Mouse (Mus musculus): Measurements from ENCODE around the gene Slfnl1. TPM values are rescaled to one million over a fixed set of nuclear protein-coding genes. Genes with fewer than 3 reads are reported as not detected.

Gene Slfnl1
- polyA plus RNA-seq, 1 experiment from 2014 or later, result not detected

GRCm38 (mm10) chr4:120521761-120522160, 10.3 kb upstream of the Slfnl1 start:
- H3K36me3 ChIP-seq (ENCODE audit: control insufficient read depth, insufficient read depth, low read length), result peaks cover 99% of the 10 kb centered on the region
- WGBS, result 82% methylated on average over 5 of the region's 5 CpGs
- ATAC-seq (ENCODE audit: insufficient number of reproducible peaks, insufficient read depth, low FRiP score, low read depth), result no peak
- H3K4me3 ChIP-seq (ENCODE audit: control insufficient read depth in 1 of 2, insufficient read depth in 1 of 2, low read depth in 1 of 2, low read length in 2 of 2), result no peak overlapping the region
- H3K27me3 ChIP-seq (ENCODE audit: control insufficient read depth, insufficient read depth, low read length), result no peaks in the 10 kb centered on the region
- no peak overlapping the region for H3K27ac ChIP-seq (replicated peaks in 1 of 2; ENCODE audit: control insufficient read depth in 1 of 2, insufficient read depth in 1 of 2, low read depth in 2 of 2, low read length in 2 of 2)
- H3K4me2 ChIP-seq (ENCODE audit: low read length), result no peak overlapping the region
- H3K9ac ChIP-seq (ENCODE audit: low read length), result no peak overlapping the region
- H3K9me3 ChIP-seq (ENCODE audit: control insufficient read depth, low read length), result no peaks in the 10 kb centered on the region
- no peaks in the 10 kb centered on the region for H3K4me1 ChIP-seq (ENCODE audit: control insufficient read depth in 2 of 2, insufficient read depth in 2 of 2, low read length in 2 of 2)

GRCm38 (mm10) chr4:120522351-120522750, 9.7 kb upstream of the Slfnl1 start:
- Histone ChIP-seq H3K27me3 (ENCODE audit: control insufficient read depth, insufficient read depth, low read length) (no peaks in the 10 kb centered on the region), H3K9ac (ENCODE audit: low read length) (no peak overlapping the region), H3K27ac (replicated peaks in 1 of 2; ENCODE audit: control insufficient read depth in 1 of 2, insufficient read depth in 1 of 2, low read depth in 2 of 2, low read length in 2 of 2) (no peak overlapping the region), H3K9me3 (ENCODE audit: control insufficient read depth, low read length) (no peaks in the 10 kb centered on the region), H3K36me3 (ENCODE audit: control insufficient read depth, insufficient read depth, low read length) (peaks cover 97% of the 10 kb centered on the region), H3K4me3 (ENCODE audit: control insufficient read depth in 1 of 2, insufficient read depth in 1 of 2, low read depth in 1 of 2, low read length in 2 of 2) (no peak overlapping the region), H3K4me2 (ENCODE audit: low read length) (no peak overlapping the region), H3K4me1 (ENCODE audit: control insufficient read depth in 2 of 2, insufficient read depth in 2 of 2, low read length in 2 of 2) (no peaks in the 10 kb centered on the region)
- 74% methylated on average over 4 of the region's 4 CpGs for WGBS
- ATAC-seq (ENCODE audit: insufficient number of reproducible peaks, insufficient read depth, low FRiP score, low read depth), result no peak

- H3K9me3 ChIP-seq (ENCODE audit: control insufficient read depth, low read length), result no peaks in the 10 kb centered on the region
- 86% methylated on average over 3 of the region's 3 CpGs for WGBS
- no peak overlapping the region for H3K27ac ChIP-seq (replicated peaks in 1 of 2; ENCODE audit: control insufficient read depth in 1 of 2, insufficient read depth in 1 of 2, low read depth in 2 of 2, low read length in 2 of 2)
- H3K4me2 ChIP-seq (ENCODE audit: low read length), result no peak overlapping the region
- no peak for ATAC-seq (ENCODE audit: insufficient number of reproducible peaks, insufficient read depth, low FRiP score, low read depth)
- no peak overlapping the region for H3K9ac ChIP-seq (ENCODE audit: low read length)
- no peak overlapping the region for H3K4me3 ChIP-seq (ENCODE audit: control insufficient read depth in 1 of 2, insufficient read depth in 1 of 2, low read depth in 1 of 2, low read length in 2 of 2)
- no peaks in the 10 kb centered on the region for H3K27me3 ChIP-seq (ENCODE audit: control insufficient read depth, insufficient read depth, low read length)
- peaks cover 97% of the 10 kb centered on the region for H3K36me3 ChIP-seq (ENCODE audit: control insufficient read depth, insufficient read depth, low read length)
- H3K4me1 ChIP-seq (ENCODE audit: control insufficient read depth in 2 of 2, insufficient read depth in 2 of 2, low read length in 2 of 2), result no peaks in the 10 kb centered on the region
Observed at GRCm38 (mm10) chr4:120523092-120523491, 8.9 kb upstream of the Slfnl1 start.

- H3K9me3 ChIP-seq (ENCODE audit: control insufficient read depth, low read length), result no peaks in the 10 kb centered on the region
- H3K27ac ChIP-seq (replicated peaks in 1 of 2; ENCODE audit: control insufficient read depth in 1 of 2, insufficient read depth in 1 of 2, low read depth in 2 of 2, low read length in 2 of 2), result no peak overlapping the region
- H3K4me2 ChIP-seq (ENCODE audit: low read length), result no peak overlapping the region
- H3K36me3 ChIP-seq (ENCODE audit: control insufficient read depth, insufficient read depth, low read length), result peaks cover 93% of the 10 kb centered on the region
- H3K27me3 ChIP-seq (ENCODE audit: control insufficient read depth, insufficient read depth, low read length), result no peaks in the 10 kb centered on the region
- H3K9ac ChIP-seq (ENCODE audit: low read length), result no peak overlapping the region
- WGBS, result 89% methylated on average over 9 of the region's 9 CpGs
- ATAC-seq (ENCODE audit: insufficient number of reproducible peaks, insufficient read depth, low FRiP score, low read depth), result no peak
- H3K4me3 ChIP-seq (ENCODE audit: control insufficient read depth in 1 of 2, insufficient read depth in 1 of 2, low read depth in 1 of 2, low read length in 2 of 2), result no peak overlapping the region
- no peaks in the 10 kb centered on the region for H3K4me1 ChIP-seq (ENCODE audit: control insufficient read depth in 2 of 2, insufficient read depth in 2 of 2, low read length in 2 of 2)
Observed at GRCm38 (mm10) chr4:120528171-120528570, 3.9 kb upstream of the Slfnl1 start.

- WGBS, result 93% methylated on average over 10 of the region's 10 CpGs
- H3K36me3 ChIP-seq (ENCODE audit: control insufficient read depth, insufficient read depth, low read length), result peaks cover 62% of the 10 kb centered on the region
Observed at GRCm38 (mm10) chr4:120538664-120539063, 6.6 kb downstream of the Slfnl1 start.

GRCm38 (mm10) chr4:120544896-120545295, 12.9 kb downstream of the Slfnl1 start:
- 91% methylated on average over 1 of the region's 1 CpGs for WGBS
- ATAC-seq (ENCODE audit: insufficient number of reproducible peaks, insufficient read depth, low FRiP score, low read depth), result no peak
- H3K9me3 ChIP-seq (ENCODE audit: control insufficient read depth, low read length), result no peaks in the 10 kb centered on the region

More at GRCm38 (mm10) chr4:120538664-120539063, 6.6 kb downstream of the Slfnl1 start:
- no peak; the same call in 1 of the 2 replicates for ATAC-seq (ENCODE audit: insufficient number of reproducible peaks, insufficient read depth, low FRiP score, low read depth)
- Histone ChIP-seq H3K4me3 (ENCODE audit: control insufficient read depth in 1 of 2, insufficient read depth in 1 of 2, low read depth in 1 of 2, low read length in 2 of 2) (no peak overlapping the region), H3K4me1 (ENCODE audit: control insufficient read depth in 2 of 2, insufficient read depth in 2 of 2, low read length in 2 of 2) (no peaks in the 10 kb centered on the region), H3K9me3 (ENCODE audit: control insufficient read depth, low read length) (no peaks in the 10 kb centered on the region), H3K9ac (ENCODE audit: low read length) (no peak overlapping the region), H3K27me3 (ENCODE audit: control insufficient read depth, insufficient read depth, low read length) (no peaks in the 10 kb centered on the region), H3K27ac (replicated peaks in 1 of 2; ENCODE audit: control insufficient read depth in 1 of 2, insufficient read depth in 1 of 2, low read depth in 2 of 2, low read length in 2 of 2) (no peak overlapping the region), H3K4me2 (ENCODE audit: low read length) (no peak overlapping the region)

GRCm38 (mm10) chr4:120556592-120556991, 24.6 kb downstream of the Slfnl1 start:
- WGBS, result 85% methylated on average over 6 of the region's 6 CpGs
- no peak overlapping the region for H3K27ac ChIP-seq (replicated peaks in 1 of 2; ENCODE audit: control insufficient read depth in 1 of 2, insufficient read depth in 1 of 2, low read depth in 2 of 2, low read length in 2 of 2)
- H3K9ac ChIP-seq (ENCODE audit: low read length), result no peak overlapping the region
- no peaks in the 10 kb centered on the region for H3K9me3 ChIP-seq (ENCODE audit: control insufficient read depth, low read length)
- H3K4me1 ChIP-seq (ENCODE audit: control insufficient read depth in 2 of 2, insufficient read depth in 2 of 2, low read length in 2 of 2), result no peaks in the 10 kb centered on the region
- H3K36me3 ChIP-seq (ENCODE audit: control insufficient read depth, insufficient read depth, low read length), result peaks cover 99% of the 10 kb centered on the region
- ATAC-seq (ENCODE audit: insufficient number of reproducible peaks, insufficient read depth, low FRiP score, low read depth), result no peak
- H3K4me2 ChIP-seq (ENCODE audit: low read length), result no peak overlapping the region
- no peaks in the 10 kb centered on the region for H3K27me3 ChIP-seq (ENCODE audit: control insufficient read depth, insufficient read depth, low read length)
- no peak overlapping the region for H3K4me3 ChIP-seq (ENCODE audit: control insufficient read depth in 1 of 2, insufficient read depth in 1 of 2, low read depth in 1 of 2, low read length in 2 of 2)

More at GRCm38 (mm10) chr4:120544896-120545295, 12.9 kb downstream of the Slfnl1 start:
- H3K36me3 ChIP-seq (ENCODE audit: control insufficient read depth, insufficient read depth, low read length), result peaks cover 100% of the 10 kb centered on the region
- no peak overlapping the region for H3K4me3 ChIP-seq (ENCODE audit: control insufficient read depth in 1 of 2, insufficient read depth in 1 of 2, low read depth in 1 of 2, low read length in 2 of 2)
- H3K9ac ChIP-seq (ENCODE audit: low read length), result no peak overlapping the region
- no peak overlapping the region for H3K4me2 ChIP-seq (ENCODE audit: low read length)
- no peaks in the 10 kb centered on the region for H3K27me3 ChIP-seq (ENCODE audit: control insufficient read depth, insufficient read depth, low read length)
- no peak overlapping the region for H3K27ac ChIP-seq (replicated peaks in 1 of 2; ENCODE audit: control insufficient read depth in 1 of 2, insufficient read depth in 1 of 2, low read depth in 2 of 2, low read length in 2 of 2)
- H3K4me1 ChIP-seq (ENCODE audit: control insufficient read depth in 2 of 2, insufficient read depth in 2 of 2, low read length in 2 of 2), result no peaks in the 10 kb centered on the region

- no peak overlapping the region for H3K4me3 ChIP-seq (ENCODE audit: control insufficient read depth in 1 of 2, insufficient read depth in 1 of 2, low read depth in 1 of 2, low read length in 2 of 2)
- H3K36me3 ChIP-seq (ENCODE audit: control insufficient read depth, insufficient read depth, low read length), result peaks cover 50% of the 10 kb centered on the region
- peaks cover 2 to 34% of the 10 kb centered on the region in 2 experiments; a peak in 3 of 4 replicates for H3K4me1 ChIP-seq (ENCODE audit: control insufficient read depth in 2 of 2, insufficient read depth in 2 of 2, low read length in 2 of 2)
- no peak for ATAC-seq (ENCODE audit: insufficient number of reproducible peaks, insufficient read depth, low FRiP score, low read depth)
- H3K9ac ChIP-seq (ENCODE audit: low read length), result no peak overlapping the region
- no peak overlapping the region for H3K4me2 ChIP-seq (ENCODE audit: low read length)
- no peaks in the 10 kb centered on the region for H3K27me3 ChIP-seq (ENCODE audit: control insufficient read depth, insufficient read depth, low read length)
- no peak overlapping the region for H3K27ac ChIP-seq (replicated peaks in 1 of 2; ENCODE audit: control insufficient read depth in 1 of 2, insufficient read depth in 1 of 2, low read depth in 2 of 2, low read length in 2 of 2)
- no peaks in the 10 kb centered on the region for H3K9me3 ChIP-seq (ENCODE audit: control insufficient read depth, low read length)
- WGBS, result 86% methylated on average over 2 of the region's 2 CpGs
Observed at GRCm38 (mm10) chr4:120565726-120566125, 33.7 kb downstream of the Slfnl1 start.
